Mouse (Mus musculus) stomach, postnatal 0 days (tissue): ENCODE results near the gene U2af1l4.

Experiments
- CTCF ChIP-seq: IDR thresholded peaks from 2 replicates; pipeline ENCODE4 v1.5.1; 2016; ENCODE audit warnings: antibody characterized with exemption, low read depth, mild to moderate bottlenecking, moderate library complexity
- EP300 ChIP-seq: optimal IDR thresholded peaks from 2 replicates; pipeline ENCODE3; 2016; ENCODE audit warnings: antibody characterized with exemption

DNA sequence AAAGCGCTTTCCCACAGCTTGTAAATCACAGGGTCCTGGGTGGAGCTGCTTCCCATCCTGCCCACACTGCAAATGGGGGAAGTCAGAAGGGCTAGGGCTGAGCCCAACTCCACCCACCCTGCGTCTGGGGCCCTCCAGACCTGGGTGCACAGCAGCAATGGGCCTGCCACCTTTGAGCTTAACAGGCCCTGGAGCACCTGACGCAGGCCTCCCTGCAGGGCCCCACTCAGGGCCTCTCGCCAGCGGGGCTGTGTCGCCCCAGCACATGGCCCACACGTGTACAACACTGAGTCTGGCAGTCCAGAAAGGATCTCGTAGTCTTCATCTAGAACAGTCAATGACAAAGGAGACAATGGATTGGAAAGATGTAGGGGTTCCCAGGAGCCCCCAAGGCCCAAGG lies 16.8 kb downstream of the U2af1l4 start:
- TF ChIP-seq CTCF (no peak), EP300 (no peak)
